Comparison of ENCODE assay signal across 16 mouse cellular contexts in genomic region chr3:18456033-18456690, GRCm38 (mm10).
DNase-seq lines count a peak whose midpoint lies in the region; ATAC-seq and TF ChIP-seq lines count a peak whose summit lies in the region.
"Had no signal": no experiment of that assay in that cellular context is flagged by ENCODE, and none has a peak within 500 bp of the region (broad histone marks: within the 10 kb centered on the region; RNA-seq: fewer than 3 reads in every experiment).

No protein-coding gene starts in this region.

- DNase-seq in midbrain, embryonic 14.5 days = peak; percentile 59
- peak; percentile 97 for DNase-seq in brain, embryonic 14.5 days (ENCODE audit: low read depth)
- DNase-seq in forebrain, postnatal 0 days = peak; percentile 63
- peak; percentile 31 to 71 for DNase-seq in layer of hippocampus, postnatal 14 days (ENCODE audit: low spot score in 2 of 2)
- DNase-seq in thymus, postnatal 10 days (ENCODE audit: low spot score in 2 of 2) = no peak
- DNase-seq in limb, embryonic 10.5 days (ENCODE audit: low spot score) = no peak
- DNase-seq: adrenal gland, adult 2 months; cerebellum, adult 11 months; gastrocnemius, postnatal 36 days; liver, postnatal 0 days; lung, postnatal 14 days had no signal

- no peaks in the 10 kb centered on the region for H3K9me3 ChIP-seq in midbrain, embryonic 14.5 days (ENCODE audit: control insufficient read depth, low read length)
- no peaks in the 10 kb centered on the region for H3K9me3 ChIP-seq in midbrain, embryonic 15.5 days
- no peaks in the 10 kb centered on the region for H3K9me3 ChIP-seq in forebrain, postnatal 0 days (ENCODE audit: low read length)
- H3K9me3 ChIP-seq in limb, embryonic 10.5 days (replicated peaks) = no peaks in the 10 kb centered on the region
- H3K9me3 ChIP-seq: embryonic facial prominence, embryonic 12.5 days; kidney, embryonic 15.5 days; limb, embryonic 15.5 days had no signal

- H3K4me2 ChIP-seq in midbrain, embryonic 14.5 days (ENCODE audit: low read length) = no peak overlapping the region
- no peak overlapping the region for H3K4me2 ChIP-seq in midbrain, embryonic 15.5 days
- H3K4me2 ChIP-seq in forebrain, postnatal 0 days (ENCODE audit: low read depth) = no peak overlapping the region
- H3K4me2 ChIP-seq: embryonic facial prominence, embryonic 12.5 days; heart, embryonic 11.5 days; kidney, embryonic 15.5 days; limb, embryonic 15.5 days had no signal

- H3K4me1 ChIP-seq in midbrain, embryonic 14.5 days (ENCODE audit: control insufficient read depth, insufficient read depth, low read length) = peaks cover 5% of the 10 kb centered on the region
- H3K4me1 ChIP-seq in midbrain, embryonic 15.5 days = no peaks in the 10 kb centered on the region
- no peaks in the 10 kb centered on the region for H3K4me1 ChIP-seq in forebrain, postnatal 0 days (ENCODE audit: insufficient read depth)
- no peaks in the 10 kb centered on the region for H3K4me1 ChIP-seq in limb, embryonic 10.5 days
- H3K4me1 ChIP-seq: embryonic facial prominence, embryonic 12.5 days; kidney, embryonic 15.5 days; limb, embryonic 15.5 days had no signal

- WGBS in midbrain, embryonic 14.5 days = 76% methylated on average over 2 of the region's 2 CpGs
- 67% methylated on average over 2 of the region's 2 CpGs for WGBS in midbrain, embryonic 15.5 days
- 20% methylated on average over 2 of the region's 2 CpGs for WGBS in forebrain, postnatal 0 days
- 89% methylated on average over 2 of the region's 2 CpGs for WGBS in limb, embryonic 10.5 days

- H3K27ac ChIP-seq in midbrain, embryonic 14.5 days (replicated peaks; ENCODE audit: low read depth, low read length) = no peak overlapping the region
- H3K27ac ChIP-seq in midbrain, embryonic 15.5 days = no peak overlapping the region
- H3K27ac ChIP-seq in forebrain, postnatal 0 days (ENCODE audit: low read depth, low read length) = no peak overlapping the region
- no peak overlapping the region for H3K27ac ChIP-seq in limb, embryonic 10.5 days
- H3K27ac ChIP-seq: embryonic facial prominence, embryonic 12.5 days; kidney, embryonic 15.5 days; limb, embryonic 15.5 days had no signal

- no peak for TF ChIP-seq POLR2A in brain, embryonic 14.5 days (IDR thresholded peaks at IDR 0.05; ENCODE audit: borderline replicate concordance, extremely low read depth, insufficient read depth, insufficient read length, poor library complexity, severe bottlenecking)

- no peak overlapping the region for H3K9ac ChIP-seq in midbrain, embryonic 14.5 days (replicated peaks; ENCODE audit: low read length)
- H3K9ac ChIP-seq in midbrain, embryonic 15.5 days = no peak overlapping the region
- H3K9ac ChIP-seq in forebrain, postnatal 0 days = no peak overlapping the region
- H3K9ac ChIP-seq: embryonic facial prominence, embryonic 12.5 days; kidney, embryonic 15.5 days; limb, embryonic 15.5 days; liver, postnatal 0 days had no signal

- H3K27me3 ChIP-seq in midbrain, embryonic 14.5 days (ENCODE audit: control insufficient read depth, insufficient read depth, low read length) = no peaks in the 10 kb centered on the region
- H3K27me3 ChIP-seq in midbrain, embryonic 15.5 days (replicated peaks) = no peaks in the 10 kb centered on the region
- no peaks in the 10 kb centered on the region for H3K27me3 ChIP-seq in forebrain, postnatal 0 days (ENCODE audit: insufficient read depth, low read length)
- H3K27me3 ChIP-seq in limb, embryonic 10.5 days (ENCODE audit: low read depth, poor library complexity, severe bottlenecking) = no peaks in the 10 kb centered on the region
- H3K27me3 ChIP-seq: embryonic facial prominence, embryonic 12.5 days; kidney, embryonic 15.5 days; limb, embryonic 15.5 days had no signal

- no peak for TF ChIP-seq CTCF in brain, embryonic 14.5 days (IDR thresholded peaks at IDR 0.05; ENCODE audit: borderline replicate concordance, extremely low read depth, insufficient read depth, insufficient read length)
- TF ChIP-seq CTCF in forebrain, postnatal 0 days (IDR thresholded peaks at IDR 0.05; ENCODE audit: low read depth) = no peak

- H3K4me3 ChIP-seq in midbrain, embryonic 14.5 days (replicated peaks; ENCODE audit: low read depth, low read length) = no peak overlapping the region
- H3K4me3 ChIP-seq in midbrain, embryonic 15.5 days = no peak overlapping the region
- no peak overlapping the region for H3K4me3 ChIP-seq in forebrain, postnatal 0 days (ENCODE audit: low read depth, low read length)
- H3K4me3 ChIP-seq in limb, embryonic 10.5 days = no peak overlapping the region
- H3K4me3 ChIP-seq: embryonic facial prominence, embryonic 12.5 days; kidney, embryonic 15.5 days; limb, embryonic 15.5 days had no signal

- no peak for ATAC-seq in midbrain, embryonic 14.5 days (ENCODE audit: low FRiP score, low TSS enrichment)
- no peak for ATAC-seq in midbrain, embryonic 15.5 days (replicated peaks)
- ATAC-seq in forebrain, postnatal 0 days = peak; percentile 38; the same call in 1 of the 2 replicates
- ATAC-seq: liver, postnatal 0 days had no signal

- H3K36me3 ChIP-seq in midbrain, embryonic 14.5 days (ENCODE audit: control insufficient read depth, insufficient read depth, low read length) = no peaks in the 10 kb centered on the region
- H3K36me3 ChIP-seq in midbrain, embryonic 15.5 days (replicated peaks) = no peaks in the 10 kb centered on the region
- H3K36me3 ChIP-seq in forebrain, postnatal 0 days (ENCODE audit: insufficient read depth) = no peaks in the 10 kb centered on the region
- no peaks in the 10 kb centered on the region for H3K36me3 ChIP-seq in limb, embryonic 10.5 days
- H3K36me3 ChIP-seq: embryonic facial prominence, embryonic 12.5 days; kidney, embryonic 15.5 days; limb, embryonic 15.5 days had no signal

Comparison
In these comparisons a context has a peak if more than half of its experiments do, and no peak if none do; other contexts are left out.
1. DNase-seq: peak in midbrain, embryonic 14.5 days (single experiment), brain, embryonic 14.5 days (single experiment), forebrain, postnatal 0 days (single experiment) and layer of hippocampus, postnatal 14 days (2 of 2); none in thymus, postnatal 10 days (0 of 2) and limb, embryonic 10.5 days (single experiment).